Mouse (Mus musculus) heart, adult 11 months (tissue): ENCODE data around the gene Gm20388.
"Not testable (repeated sequence)": the region's sequence is repeated elsewhere in the genome, so short reads cannot be mapped to it uniquely, and the experiment has no call there.

Experiments used
- DNase-seq: peaks from one replicate; pipeline ENCODE4 v3.0.0; 2022

The Gm20388 gene

GRCm38 (mm10) chr8:123228416-123228815, 3317.8 kb downstream of the Gm20388 start:
- DNase-seq = no peak

- DNase-seq = not testable (repeated sequence)
These were observed 3319.7 kb downstream of the Gm20388 start for GRCm38 (mm10) chr8:123230326-123230725.

- no peak for DNase-seq
These were observed 3321.1 kb downstream of the Gm20388 start for GRCm38 (mm10) chr8:123231742-123232141.

GRCm38 (mm10) chr8:123232553-123232952, 3321.9 kb downstream of the Gm20388 start:
- DNase-seq = no peak

- DNase-seq = no peak
These were observed 3322.7 kb downstream of the Gm20388 start for GRCm38 (mm10) chr8:123233300-123233699.

- DNase-seq = peak; percentile 92
These were observed 3323.1 kb downstream of the Gm20388 start for GRCm38 (mm10) chr8:123233760-123234159.

- peak; percentile 94 for DNase-seq
These were observed 3324.4 kb downstream of the Gm20388 start for GRCm38 (mm10) chr8:123234918-123235519.

- DNase-seq = peak; percentile 99
These were observed 3325.2 kb downstream of the Gm20388 start, which contains the start of gene Spata2l for GRCm38 (mm10) chr8:123235520-123236497. Gene Spata2l (minus strand): TSS chr8:123236233.

GRCm38 (mm10) chr8:123239398-123239797, 3328.8 kb downstream of the Gm20388 start:
- no peak for DNase-seq

GRCm38 (mm10) chr8:123242107-123242923, 3331.7 kb downstream of the Gm20388 start:
- peak; percentile 95 for DNase-seq

GRCm38 (mm10) chr8:123243053-123243452, 3332.4 kb downstream of the Gm20388 start:
- DNase-seq = no peak

- DNase-seq = no peak
These were observed 3333.7 kb downstream of the Gm20388 start for GRCm38 (mm10) chr8:123244382-123244781.

- no peak for DNase-seq
These were observed 3334.9 kb downstream of the Gm20388 start for GRCm38 (mm10) chr8:123245543-123245942.

- DNase-seq = peak; percentile 92
These were observed 3337.1 kb downstream of the Gm20388 start for GRCm38 (mm10) chr8:123247748-123248147.

GRCm38 (mm10) chr8:123248596-123248995, 3338.0 kb downstream of the Gm20388 start:
- DNase-seq = peak; percentile 96

- no peak for DNase-seq
These were observed 3340.3 kb downstream of the Gm20388 start for GRCm38 (mm10) chr8:123250940-123251339.

GRCm38 (mm10) chr8:123252925-123253324, 3342.3 kb downstream of the Gm20388 start:
- no peak for DNase-seq

GRCm38 (mm10) chr8:123253451-123254098, 3342.9 kb downstream of the Gm20388 start:
- no peak for DNase-seq

GRCm38 (mm10) chr8:123254099-123254885, 3343.7 kb downstream of the Gm20388 start, which contains the start of the genes Zfp276 and Vps9d1:
Gene Zfp276 (plus strand): TSS chr8:123254195.
Gene Vps9d1 (minus strand): TSS chr8:123254348.
- DNase-seq = peak; percentile 98

- no peak for DNase-seq
These were observed 3344.5 kb downstream of the Gm20388 start for GRCm38 (mm10) chr8:123255170-123255569.

GRCm38 (mm10) chr8:123257114-123257513, 3346.5 kb downstream of the Gm20388 start:
- no peak for DNase-seq
